10 mouse cellular contexts compared by ENCODE assay signal in the genomic region with DNA sequence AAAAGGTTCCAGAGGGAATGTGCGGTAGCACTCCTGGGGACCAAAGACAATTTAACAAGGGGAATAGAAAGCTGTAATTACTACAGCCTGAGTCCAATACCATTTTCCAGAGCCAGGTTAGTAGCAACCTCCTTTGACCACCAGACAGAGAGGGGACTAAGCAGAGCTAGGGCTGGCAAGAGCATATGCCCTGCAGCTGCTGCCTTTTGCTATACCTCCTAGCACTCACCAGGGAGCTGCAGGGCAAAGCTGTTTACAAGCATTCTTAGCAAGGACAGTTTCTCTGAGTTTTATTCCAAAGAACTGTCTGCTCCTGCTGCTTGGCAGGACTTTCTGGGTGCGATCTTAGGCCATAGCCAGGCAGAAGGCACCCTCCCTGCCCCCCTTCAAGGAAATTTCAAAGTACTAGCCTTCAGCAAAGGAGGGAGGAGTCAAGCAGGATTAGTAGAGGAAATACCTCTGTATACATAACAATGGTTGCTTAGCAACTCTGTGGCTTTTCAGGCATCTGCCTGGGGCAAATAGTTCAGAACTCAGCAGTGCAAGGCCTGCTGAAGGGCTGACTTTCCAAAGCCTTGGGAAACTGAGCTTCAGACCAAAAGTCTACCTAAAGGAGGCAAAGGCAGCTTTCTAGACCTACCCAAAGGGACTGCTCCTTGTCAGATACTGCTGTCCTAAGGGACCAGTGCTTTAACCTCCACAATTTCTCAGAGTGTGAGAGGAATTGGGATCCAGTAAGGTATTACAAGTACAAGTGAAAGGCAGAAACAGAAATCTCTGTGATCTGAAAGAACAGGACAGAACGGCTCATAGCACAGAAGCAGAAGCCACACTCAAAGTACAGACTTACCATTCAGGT.
DNase-seq lines count a peak whose midpoint lies in the region; ATAC-seq lines count a peak whose summit lies in the region.
"Had no signal": no experiment of that assay in that cellular context is flagged by ENCODE, and none has a peak within 500 bp of the region (broad histone marks: within the 10 kb centered on the region; RNA-seq: fewer than 3 reads in every experiment).

No protein-coding gene starts in this region.

- no peak overlapping the region for H3K4me3 ChIP-seq in hindbrain, embryonic 14.5 days (replicated peaks; ENCODE audit: low read length)
- no peak overlapping the region for H3K4me3 ChIP-seq in neural tube, embryonic 11.5 days (ENCODE audit: low read depth, low read length)

- no peaks in the 10 kb centered on the region for H3K36me3 ChIP-seq in hindbrain, embryonic 14.5 days (replicated peaks; ENCODE audit: control insufficient read depth, insufficient read depth)
- no peaks in the 10 kb centered on the region for H3K36me3 ChIP-seq in neural tube, embryonic 11.5 days (ENCODE audit: control insufficient read depth, insufficient read depth, low read length)

- H3K4me1 ChIP-seq in hindbrain, embryonic 14.5 days (replicated peaks; ENCODE audit: control insufficient read depth, insufficient read depth, low read length), result peaks cover 3% of the 10 kb centered on the region; the same call in 1 of the 2 replicates
- no peaks in the 10 kb centered on the region for H3K4me1 ChIP-seq in neural tube, embryonic 11.5 days (ENCODE audit: control insufficient read depth, insufficient read depth, low read length)

- peak; percentile 80 for ATAC-seq in hindbrain, embryonic 14.5 days (ENCODE audit: low FRiP score)
- ATAC-seq in neural tube, embryonic 11.5 days (ENCODE audit: insufficient read depth, low FRiP score, low TSS enrichment), result peak; percentile 94

- intact Hi-C loops in heart, postnatal 10 days (cut with DNase I), result no loop called here

- H3K27me3 ChIP-seq in hindbrain, embryonic 14.5 days (ENCODE audit: control insufficient read depth, insufficient read depth, low read length), result no peaks in the 10 kb centered on the region
- no peaks in the 10 kb centered on the region for H3K27me3 ChIP-seq in neural tube, embryonic 11.5 days (ENCODE audit: control insufficient read depth, insufficient read depth, low read length)
- H3K27me3 ChIP-seq: CH12.LX had no signal

- H3K4me2 ChIP-seq in hindbrain, embryonic 14.5 days (replicated peaks), result no peak overlapping the region
- H3K4me2 ChIP-seq in neural tube, embryonic 11.5 days (ENCODE audit: low read depth), result no peak overlapping the region

- WGBS in hindbrain, embryonic 14.5 days, result 29% methylated on average over 3 of the region's 3 CpGs
- 33% methylated on average over 3 of the region's 3 CpGs for WGBS in neural tube, embryonic 11.5 days

- H3K9ac ChIP-seq in hindbrain, embryonic 14.5 days, result no peak overlapping the region
- no peak overlapping the region for H3K9ac ChIP-seq in neural tube, embryonic 11.5 days (ENCODE audit: low read length)

- no peaks in the 10 kb centered on the region for H3K9me3 ChIP-seq in hindbrain, embryonic 14.5 days (ENCODE audit: control insufficient read depth, low read length)
- no peaks in the 10 kb centered on the region for H3K9me3 ChIP-seq in neural tube, embryonic 11.5 days (ENCODE audit: control insufficient read depth, low read length)

- peak; percentile 10 to 11 for DNase-seq in heart, postnatal 10 days
- DNase-seq in heart, postnatal 4 days, result no peak
- DNase-seq in embryo, embryonic 10 days (ENCODE audit: low spot score), result peak; percentile 73
- no peak for DNase-seq in hindbrain, embryonic 14.5 days (ENCODE audit: low spot score)
- DNase-seq in neural tube, embryonic 11.5 days (ENCODE audit: low spot score), result peak; percentile 20
- DNase-seq in layer of hippocampus, adult 9-10 months (ENCODE audit: low spot score), result no peak
- no peak for DNase-seq in gastrocnemius, postnatal 4 days (ENCODE audit: low spot score in 2 of 2)
- no peak for DNase-seq in MN1 (ENCODE audit: low spot score)
- DNase-seq: cerebellum, adult 11-12 months had no signal

- H3K27ac ChIP-seq in hindbrain, embryonic 14.5 days, result no peak overlapping the region
- H3K27ac ChIP-seq in neural tube, embryonic 11.5 days (ENCODE audit: low read depth, low read length), result no peak overlapping the region

Comparison
In these comparisons a context has a peak if more than half of its experiments do, and no peak if none do; other contexts are left out.
1. DNase-seq: peak in heart, postnatal 10 days (2 of 2), embryo, embryonic 10 days (single experiment) and neural tube, embryonic 11.5 days (single experiment); none in heart, postnatal 4 days (single experiment), hindbrain, embryonic 14.5 days (single experiment), layer of hippocampus, adult 9-10 months (single experiment), gastrocnemius, postnatal 4 days (0 of 2) and MN1 (single experiment).